Mouse (Mus musculus) brain, embryonic 14.5 days (tissue): ENCODE measurements around the gene Pcnp.

Experiments used
- CTCF ChIP-seq: fragments of 200-500 bp; IDR thresholded peaks from 2 replicates; pipeline ENCODE4 v1.5.1; 2012; ENCODE audit warnings: inconsistent platforms, mild to moderate bottlenecking, moderate library complexity, borderline replicate concordance; ENCODE audit not compliant: insufficient read depth, insufficient read length; ENCODE audit errors: extremely low read depth
- POLR2A ChIP-seq: fragments of 200-500 bp; IDR thresholded peaks from 2 replicates; pipeline ENCODE4 v1.6.1; 2012; ENCODE audit warnings: mild to moderate bottlenecking, inconsistent platforms, borderline replicate concordance; ENCODE audit not compliant: poor library complexity, insufficient read depth, insufficient read length, severe bottlenecking; ENCODE audit errors: extremely low read depth

DNA sequence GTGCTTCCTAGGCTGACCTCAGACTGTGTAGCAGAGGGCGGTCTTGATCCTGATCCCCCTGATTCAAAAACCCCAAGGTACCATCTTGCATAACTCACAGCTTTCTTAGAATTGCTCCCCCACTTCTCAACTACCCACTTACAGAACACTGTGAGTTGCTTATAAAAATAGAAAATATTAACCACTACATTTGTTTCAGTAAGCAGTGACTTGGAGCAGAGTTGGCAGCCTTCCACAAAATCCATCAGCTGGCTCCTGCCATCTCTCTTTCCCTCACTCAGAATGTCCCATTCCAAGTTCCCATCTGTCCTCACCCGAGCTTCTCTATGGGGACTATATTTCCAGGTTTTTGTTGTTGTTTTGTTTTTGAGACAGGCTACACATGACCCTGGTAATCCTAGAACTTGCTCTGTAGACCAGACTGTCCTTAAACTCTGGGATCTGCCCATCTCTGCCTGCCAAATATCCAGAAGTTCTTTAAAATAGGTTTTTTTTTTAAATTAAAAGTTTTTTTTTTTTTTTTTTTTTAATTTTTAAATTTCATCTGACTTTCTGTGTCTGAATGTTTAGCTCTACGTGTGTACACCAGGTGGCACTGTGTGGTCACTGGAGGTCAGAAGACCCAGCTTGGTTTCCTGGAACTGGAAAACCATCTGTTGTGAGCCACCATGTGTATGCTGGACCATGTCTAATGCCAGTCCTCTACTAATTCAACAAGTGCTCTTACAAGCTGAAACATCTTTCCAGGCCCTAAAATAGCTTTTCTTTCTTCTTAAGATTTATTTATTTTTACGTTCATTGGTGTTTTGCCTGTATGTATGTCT is 65.2 kb downstream of the Pcnp start:
- peak; percentile 39; the same call in 1 of the 2 replicates for TF ChIP-seq CTCF
- TF ChIP-seq POLR2A, result no peak
